Comparison of ENCODE assay signal across 9 mouse cellular contexts in genomic region chr10:127292987-127293538, GRCm38 (mm10). TPM values are rescaled to one million over a fixed set of nuclear protein-coding genes. Genes with fewer than 3 reads are reported as not detected.
DNase-seq lines count a peak whose midpoint lies in the region; ATAC-seq and TF ChIP-seq lines count a peak whose summit lies in the region.
"Had no signal": no experiment of that assay in that cellular context is flagged by ENCODE, and none has a peak within 500 bp of the region (broad histone marks: within the 10 kb centered on the region; RNA-seq: fewer than 3 reads in every experiment).

No protein-coding gene starts in this region.

- no peaks in the 10 kb centered on the region for H3K27me3 ChIP-seq in kidney, adult 2 months (replicated peaks; ENCODE audit: control insufficient read depth, insufficient read depth, low read length)
- H3K27me3 ChIP-seq in kidney, embryonic 14.5 days (ENCODE audit: control insufficient read depth, insufficient read depth, low read length) = no peaks in the 10 kb centered on the region
- H3K27me3 ChIP-seq in heart, postnatal 0 days (ENCODE audit: control insufficient read depth, insufficient read depth, low read length) = no peaks in the 10 kb centered on the region
- H3K27me3 ChIP-seq: neural tube, embryonic 12.5 days had no signal

- H3K9ac ChIP-seq in kidney, embryonic 14.5 days (ENCODE audit: low read depth, low read length) = no peak overlapping the region
- peak overlapping the region; percentile 74; the same call in 1 of the 2 replicates for H3K9ac ChIP-seq in heart, postnatal 0 days (replicated peaks; ENCODE audit: low read depth, low read length)
- H3K9ac ChIP-seq: neural tube, embryonic 12.5 days had no signal

- H3K4me3 ChIP-seq in kidney, adult 2 months (ENCODE audit: insufficient read depth, low read depth, low read length) = no peak overlapping the region
- no peak overlapping the region for H3K4me3 ChIP-seq in kidney, embryonic 14.5 days (ENCODE audit: low read length)
- H3K4me3 ChIP-seq in heart, postnatal 0 days (ENCODE audit: low read depth, low read length) = peak overlapping the region; percentile 74; the same call in 1 of the 2 replicates
- H3K4me3 ChIP-seq: neural tube, embryonic 12.5 days had no signal

- H3K9me3 ChIP-seq in kidney, embryonic 14.5 days (ENCODE audit: control insufficient read depth, low read length) = no peaks in the 10 kb centered on the region
- H3K9me3 ChIP-seq in heart, postnatal 0 days (replicated peaks; ENCODE audit: control insufficient read depth, low read length) = no peaks in the 10 kb centered on the region
- H3K9me3 ChIP-seq: neural tube, embryonic 12.5 days had no signal

- TF ChIP-seq CTCF in kidney, adult 2 months (conservative IDR thresholded peaks at IDR 0.05; ENCODE audit: insufficient read depth, insufficient read length, low read depth, low read length) = no peak
- TF ChIP-seq CTCF in heart, postnatal 0 days (IDR thresholded peaks at IDR 0.05; ENCODE audit: low read depth) = no peak

- peak; percentile 62; the same call in 1 of the 2 replicates for TF ChIP-seq EP300 in heart, postnatal 0 days (IDR thresholded peaks at IDR 0.05; ENCODE audit: low read depth)

- no peak for TF ChIP-seq POLR2A in kidney, adult 2 months (IDR thresholded peaks at IDR 0.05; ENCODE audit: low read depth, low read length)

- H3K27ac ChIP-seq in kidney, adult 2 months (ENCODE audit: insufficient read depth, low read depth, low read length) = peak overlapping the region; percentile 59
- no peak overlapping the region for H3K27ac ChIP-seq in kidney, embryonic 14.5 days (ENCODE audit: low read depth, low read length)
- peak overlapping the region; percentile 94 for H3K27ac ChIP-seq in heart, postnatal 0 days (ENCODE audit: low read depth)
- H3K27ac ChIP-seq: neural tube, embryonic 12.5 days had no signal

- H3K4me1 ChIP-seq in kidney, adult 2 months (ENCODE audit: control insufficient read depth, insufficient read depth, low read length) = peaks cover 22% of the 10 kb centered on the region; the same call in 1 of the 2 replicates
- H3K4me1 ChIP-seq in kidney, embryonic 14.5 days (ENCODE audit: control insufficient read depth, insufficient read depth, low read length) = peaks cover 16% of the 10 kb centered on the region
- peaks cover 29% of the 10 kb centered on the region for H3K4me1 ChIP-seq in heart, postnatal 0 days (ENCODE audit: control insufficient read depth, insufficient read depth)

- H3K4me2 ChIP-seq in kidney, embryonic 14.5 days (replicated peaks; ENCODE audit: low read depth, low read length) = no peak overlapping the region
- peak overlapping the region; percentile 73 for H3K4me2 ChIP-seq in heart, postnatal 0 days (ENCODE audit: low read depth, low read length)

- peaks cover 5% of the 10 kb centered on the region; the same call in 1 of the 2 replicates for H3K36me3 ChIP-seq in kidney, adult 2 months (ENCODE audit: control insufficient read depth, insufficient read depth, low read length)
- peaks cover 48% of the 10 kb centered on the region for H3K36me3 ChIP-seq in kidney, embryonic 14.5 days (ENCODE audit: control insufficient read depth, insufficient read depth, low read length)
- H3K36me3 ChIP-seq in heart, postnatal 0 days (replicated peaks; ENCODE audit: control insufficient read depth, insufficient read depth, low read length) = peaks cover 45% of the 10 kb centered on the region

- DNase-seq in kidney, adult 2 months = peak; percentile 55
- peak; percentile 74 to 79 for DNase-seq in adrenal gland, postnatal 36 days
- peak; percentile 79 for DNase-seq in heart, postnatal 0 days (ENCODE audit: low spot score)
- peak; percentile 42 for DNase-seq in lung, postnatal 36 days
- DNase-seq in embryo, embryonic 10.5 days (ENCODE audit: low spot score) = no peak
- no peak for DNase-seq in cerebellum, postnatal 4 days (ENCODE audit: low spot score in 2 of 2)
- no peak for DNase-seq in layer of hippocampus, adult 18-20 months (ENCODE audit: low spot score in 2 of 2)

- ATAC-seq in kidney, embryonic 14.5 days (ENCODE audit: low FRiP score, low TSS enrichment) = no peak
- no peak for ATAC-seq in heart, postnatal 0 days (ENCODE audit: insufficient read depth, low read depth)

- 36% methylated on average over 6 of the region's 6 CpGs for WGBS in kidney, adult 2 months
- 87% methylated on average over 6 of the region's 6 CpGs for WGBS in kidney, embryonic 14.5 days
- WGBS in heart, postnatal 0 days = 28% methylated on average over 6 of the region's 6 CpGs

RNA-seq across cellular contexts. Expression of gene Mbd6, which starts 4.2 kb away (rescaled TPM):
- polyA plus RNA-seq in kidney, adult 2 months (2012; rRNA removed) = 24.6 and 26.8 TPM in 2 replicates
- polyA plus RNA-seq in kidney, embryonic 14.5 days (2014; fragmentation: Nextera tagmentation; extraction: Ambion mirVana) = 16.2 and 22.3 TPM in 2 replicates
- 10 to 100 TPM; 42.0 to 45.2 TPM for total RNA-seq in adrenal gland, postnatal 36 days (2021)
- 8.3 and 8.7 TPM in 2 replicates for total RNA-seq in heart, postnatal 0 days (2014; rRNA removed; ENCODE audit: low replicate concordance)
- polyA plus RNA-seq in heart, postnatal 0 days (2015; fragmentation: Nextera tagmentation; extraction: Ambion mirVana) = 6.5 and 6.9 TPM in 2 replicates
- total RNA-seq in layer of hippocampus, adult 18-20 months (2021) = 10 to 100 TPM; 48.1 to 53.2 TPM

RNA-seq across cellular contexts. Expression of gene Mars, which starts 18.5 kb away (rescaled TPM):
- 44.4 and 48.3 TPM in 2 replicates for polyA plus RNA-seq in kidney, adult 2 months (2012; rRNA removed)
- 93.9 and 146 TPM in 2 replicates for polyA plus RNA-seq in kidney, embryonic 14.5 days (2014; fragmentation: Nextera tagmentation; extraction: Ambion mirVana)
- 100 to 1,000 TPM; 102 to 123 TPM for total RNA-seq in adrenal gland, postnatal 36 days (2021)
- 48.9 and 68.9 TPM in 2 replicates for total RNA-seq in heart, postnatal 0 days (2014; rRNA removed; ENCODE audit: low replicate concordance)
- polyA plus RNA-seq in heart, postnatal 0 days (2015; fragmentation: Nextera tagmentation; extraction: Ambion mirVana) = 62.4 and 64.6 TPM in 2 replicates
- total RNA-seq in layer of hippocampus, adult 18-20 months (2021) = 10 to 100 TPM; 55.2 to 57.5 TPM

RNA-seq across cellular contexts. Expression of gene Dctn2, which starts 26.9 kb away (rescaled TPM):
- polyA plus RNA-seq in kidney, adult 2 months (2012; rRNA removed) = 181 and 184 TPM in 2 replicates
- polyA plus RNA-seq in kidney, embryonic 14.5 days (2014; fragmentation: Nextera tagmentation; extraction: Ambion mirVana) = 164 and 173 TPM in 2 replicates
- total RNA-seq in adrenal gland, postnatal 36 days (2021) = 100 to 1,000 TPM; 148 to 190 TPM
- 175 and 197 TPM in 2 replicates for total RNA-seq in heart, postnatal 0 days (2014; rRNA removed; ENCODE audit: low replicate concordance)
- 149 and 154 TPM in 2 replicates for polyA plus RNA-seq in heart, postnatal 0 days (2015; fragmentation: Nextera tagmentation; extraction: Ambion mirVana)
- 100 to 1,000 TPM; 253 to 259 TPM for total RNA-seq in layer of hippocampus, adult 18-20 months (2021)

RNA-seq across cellular contexts. Expression of gene Arhgap9, which starts 28.7 kb away (rescaled TPM):
- polyA plus RNA-seq in kidney, adult 2 months (2012; rRNA removed) = 2.7 and 6.0 TPM in 2 replicates
- 3.0 and 3.1 TPM in 2 replicates for polyA plus RNA-seq in kidney, embryonic 14.5 days (2014; fragmentation: Nextera tagmentation; extraction: Ambion mirVana)
- total RNA-seq in adrenal gland, postnatal 36 days (2021) = 1 to 10 TPM; 1.7 to 2.2 TPM
- total RNA-seq in heart, postnatal 0 days (2014; rRNA removed; ENCODE audit: low replicate concordance) = 0.73 and 0.97 TPM in 2 replicates
- polyA plus RNA-seq in heart, postnatal 0 days (2015; fragmentation: Nextera tagmentation; extraction: Ambion mirVana) = 1.4 and 1.8 TPM in 2 replicates
- total RNA-seq in layer of hippocampus, adult 18-20 months (2021) = under 1 TPM; 0.84 to 0.92 TPM

RNA-seq across cellular contexts. Expression of gene Kif5a, which starts 29.9 kb away (rescaled TPM):
- 3.7 and 6.7 TPM in 2 replicates for polyA plus RNA-seq in kidney, adult 2 months (2012; rRNA removed)
- polyA plus RNA-seq in kidney, embryonic 14.5 days (2014; fragmentation: Nextera tagmentation; extraction: Ambion mirVana) = 0.37 and 0.57 TPM in 2 replicates
- 1 to 10 TPM; 6.3 to 7.5 TPM for total RNA-seq in adrenal gland, postnatal 36 days (2021)
- total RNA-seq in heart, postnatal 0 days (2014; rRNA removed; ENCODE audit: low replicate concordance) = 0.12 and 0.27 TPM in 2 replicates
- polyA plus RNA-seq in heart, postnatal 0 days (2015; fragmentation: Nextera tagmentation; extraction: Ambion mirVana) = 0.11 and 0.23 TPM in 2 replicates
- 100 to 1,000 TPM; 839 to 860 TPM for total RNA-seq in layer of hippocampus, adult 18-20 months (2021)

Comparison
In these comparisons a context has a peak if more than half of its experiments do, and no peak if none do; other contexts are left out.
1. DNase-seq: peak in kidney, adult 2 months (single experiment), adrenal gland, postnatal 36 days (2 of 2), heart, postnatal 0 days (single experiment) and lung, postnatal 36 days (single experiment); none in embryo, embryonic 10.5 days (single experiment), cerebellum, postnatal 4 days (0 of 2) and layer of hippocampus, adult 18-20 months (0 of 2).